Mouse (Mus musculus) kidney, postnatal 36 days (tissue): ENCODE results near the gene Cfap45.

Experiments used
- DNase-seq, 2 experiments: peaks; one replicate each; pipeline ENCODE4 v3.0.0; 2021 to 2022; ENCODE audit warnings: mixed read lengths in 2 of 2

Cfap45 gene

GRCm38 (mm10) chr1:172497428-172497827 lies 23.2 kb upstream of the Cfap45 start:
- no peak for DNase-seq

- DNase-seq = peak; percentile 94 to 95
Measured at GRCm38 (mm10) chr1:172499765-172500441, 20.7 kb upstream of the Cfap45 start, which contains the start of gene Tagln2. Gene Tagln2 (plus strand): TSS chr1:172500047.

GRCm38 (mm10) chr1:172500451-172501370 lies 19.9 kb upstream of the Cfap45 start:
- DNase-seq = peak; percentile 85 to 86

GRCm38 (mm10) chr1:172501371-172502144 lies 19.0 kb upstream of the Cfap45 start:
- DNase-seq = peak; percentile 74 to 79

- DNase-seq = peak; percentile 61 to 77
Measured at GRCm38 (mm10) chr1:172502145-172503110, 18.2 kb upstream of the Cfap45 start.

- peak; percentile 49 to 71 for DNase-seq
Measured at GRCm38 (mm10) chr1:172503111-172503997, 17.2 kb upstream of the Cfap45 start.

GRCm38 (mm10) chr1:172504756-172505155 lies 15.8 kb upstream of the Cfap45 start:
- DNase-seq = no peak

- no peak for DNase-seq
Measured at GRCm38 (mm10) chr1:172507001-172507400, 13.6 kb upstream of the Cfap45 start.

GRCm38 (mm10) chr1:172507701-172508100 lies 12.9 kb upstream of the Cfap45 start:
- DNase-seq = peak; percentile 64 to 79

- DNase-seq = peak in 1 of 2 experiments; percentile 26
Measured at GRCm38 (mm10) chr1:172508172-172508571, 12.4 kb upstream of the Cfap45 start.

- DNase-seq = no peak
Measured at GRCm38 (mm10) chr1:172509235-172509634, 11.4 kb upstream of the Cfap45 start.

- no peak for DNase-seq
Measured at GRCm38 (mm10) chr1:172509983-172510382, 10.6 kb upstream of the Cfap45 start.

- DNase-seq = peak; percentile 75 to 86
Measured at GRCm38 (mm10) chr1:172510421-172510972, 10.1 kb upstream of the Cfap45 start.

- peak; percentile 80 to 85 for DNase-seq
Measured at GRCm38 (mm10) chr1:172512962-172513361, 7.6 kb upstream of the Cfap45 start.

GRCm38 (mm10) chr1:172513525-172514212 lies 6.9 kb upstream of the Cfap45 start:
- DNase-seq = peak; percentile 62 to 64

- no peak for DNase-seq
Measured at GRCm38 (mm10) chr1:172514213-172514529, 6.4 kb upstream of the Cfap45 start.

GRCm38 (mm10) chr1:172514551-172515268 lies 5.9 kb upstream of the Cfap45 start:
- DNase-seq = peak; percentile 60 to 61

- DNase-seq = peak; percentile 58 to 64
Measured at GRCm38 (mm10) chr1:172515396-172515795, 5.2 kb upstream of the Cfap45 start.

GRCm38 (mm10) chr1:172518013-172518412 lies 2.6 kb upstream of the Cfap45 start:
- no peak for DNase-seq
